Mouse (Mus musculus): ENCODE results near the gene Gm37419. TPM values are rescaled to one million over a fixed set of nuclear protein-coding genes. Genes with fewer than 3 reads are reported as not detected.

The Gm37419 gene
- polyA plus RNA-seq, 1 experiment from 2014 or later: not detected

DNA sequence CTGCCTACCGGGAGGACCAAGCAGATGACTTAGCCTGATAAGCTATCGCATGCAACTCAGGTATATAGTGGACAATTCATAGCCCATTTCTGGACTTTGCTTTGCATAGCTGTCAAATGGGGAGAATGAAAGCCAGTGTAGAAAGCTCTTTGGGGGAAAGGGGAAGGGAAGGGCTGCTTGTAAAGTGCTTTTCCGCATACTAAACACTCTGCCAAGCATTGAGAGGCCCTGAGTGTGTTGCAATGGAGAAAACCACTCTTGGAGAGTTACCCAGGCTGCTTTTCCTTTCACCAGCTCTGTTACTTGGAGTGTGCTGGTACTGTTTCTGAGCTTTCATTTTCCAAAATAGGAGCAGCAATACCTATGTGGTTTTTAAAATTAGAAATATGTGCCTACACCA, 10.6 kb upstream of the Gm37419 start:
- no peaks in the 10 kb centered on the region for H3K27me3 ChIP-seq (replicated peaks; ENCODE audit: insufficient read depth, low read length)
- 0 out of 2 replicates have a peak, but pooled peaks cover under 1% of the 10 kb centered on the region for H3K36me3 ChIP-seq (ENCODE audit: insufficient read depth, low read length)
- DNase-seq (ENCODE audit: low spot score) (peak; percentile 89), ATAC-seq (peak; percentile 68)
- H3K9ac ChIP-seq (replicated peaks; ENCODE audit: low read depth): no peak overlapping the region
- H3K9me3 ChIP-seq (ENCODE audit: low read length): no peaks in the 10 kb centered on the region
- H3K4me3 ChIP-seq (ENCODE audit: low read depth, low read length): no peak overlapping the region
- no peak overlapping the region for H3K4me2 ChIP-seq (replicated peaks; ENCODE audit: low read depth, low read length)
- WGBS: 62% methylated on average over 3 of the region's 3 CpGs
- peaks cover 17% of the 10 kb centered on the region for H3K4me1 ChIP-seq (ENCODE audit: insufficient read depth, low read depth, low read length)
- TF ChIP-seq EP300 (IDR thresholded peaks at IDR 0.05): peak; percentile 86
- TF ChIP-seq CTCF (IDR thresholded peaks at IDR 0.05): no peak
- no peak overlapping the region for H3K27ac ChIP-seq (ENCODE audit: low read length)

DNA sequence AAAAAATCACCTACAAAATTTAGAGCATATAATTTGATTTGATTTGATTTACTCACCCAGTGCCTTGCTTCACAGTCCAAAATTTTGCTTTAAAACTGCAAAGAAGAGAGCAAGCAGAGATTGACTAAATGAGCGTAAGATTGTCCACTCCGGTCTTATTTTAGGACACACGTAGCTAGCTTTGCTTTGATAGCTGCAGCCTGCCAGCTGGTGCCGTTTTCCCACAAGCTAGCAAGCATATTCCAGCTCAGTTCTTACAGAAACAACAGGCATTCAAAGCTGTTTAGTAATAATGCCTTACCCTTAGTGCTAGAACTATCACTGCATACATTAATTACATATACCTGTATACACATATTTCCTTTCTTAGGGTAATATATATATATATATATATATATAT, 9.8 kb upstream of the Gm37419 start:
- Histone ChIP-seq H3K4me1 (ENCODE audit: insufficient read depth, low read depth, low read length) (peaks cover 21% of the 10 kb centered on the region), H3K27me3 (replicated peaks; ENCODE audit: insufficient read depth, low read length) (no peaks in the 10 kb centered on the region), H3K9ac (replicated peaks; ENCODE audit: low read depth) (no peak overlapping the region), H3K4me2 (replicated peaks; ENCODE audit: low read depth, low read length) (no peak overlapping the region), H3K9me3 (ENCODE audit: low read length) (no peaks in the 10 kb centered on the region), H3K4me3 (ENCODE audit: low read depth, low read length) (no peak overlapping the region), H3K27ac (ENCODE audit: low read length) (peak overlapping the region; percentile 43; the same call in 1 of the 2 replicates), H3K36me3 (ENCODE audit: insufficient read depth, low read length) (no peaks in the 10 kb centered on the region)
- DNase-seq (ENCODE audit: low spot score) (no peak), ATAC-seq (no peak)
- WGBS: 69% methylated on average over 4 of the region's 4 CpGs
- TF ChIP-seq EP300 (IDR thresholded peaks at IDR 0.05) (no peak), CTCF (IDR thresholded peaks at IDR 0.05) (no peak)

DNA sequence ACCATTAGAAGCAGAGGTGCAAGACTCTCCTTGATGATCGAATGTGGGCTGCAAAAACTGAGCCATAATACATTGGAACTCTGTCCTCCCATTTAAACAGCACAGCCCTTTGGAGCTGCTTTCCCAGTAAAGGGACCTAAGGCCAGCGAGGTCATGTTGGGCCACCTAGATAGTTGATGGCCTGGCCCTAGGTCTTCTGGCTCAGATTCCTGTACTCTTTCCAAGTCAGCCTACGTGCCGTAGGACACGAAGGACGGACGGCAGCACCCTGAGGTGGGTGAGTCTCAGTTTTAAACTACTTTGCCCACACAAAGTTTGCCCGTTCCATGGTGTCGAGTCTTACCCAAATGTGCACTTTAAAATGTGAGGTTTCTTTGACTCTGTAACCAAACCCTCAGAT, 8.8 kb upstream of the Gm37419 start:
- Histone ChIP-seq H3K27ac (ENCODE audit: low read length) (no peak overlapping the region), H3K9ac (replicated peaks; ENCODE audit: low read depth) (no peak overlapping the region), H3K9me3 (ENCODE audit: low read length) (no peaks in the 10 kb centered on the region), H3K4me2 (replicated peaks; ENCODE audit: low read depth, low read length) (no peak overlapping the region), H3K4me3 (ENCODE audit: low read depth, low read length) (no peak overlapping the region), H3K4me1 (ENCODE audit: insufficient read depth, low read depth, low read length) (peaks cover 24% of the 10 kb centered on the region), H3K27me3 (replicated peaks; ENCODE audit: insufficient read depth, low read length) (no peaks in the 10 kb centered on the region), H3K36me3 (ENCODE audit: insufficient read depth, low read length) (no peaks in the 10 kb centered on the region)
- WGBS: 91% methylated on average over 9 of the region's 9 CpGs
- DNase-seq (ENCODE audit: low spot score) (no peak), ATAC-seq (no peak)
- TF ChIP-seq CTCF (IDR thresholded peaks at IDR 0.05) (no peak), EP300 (IDR thresholded peaks at IDR 0.05) (no peak)

DNA sequence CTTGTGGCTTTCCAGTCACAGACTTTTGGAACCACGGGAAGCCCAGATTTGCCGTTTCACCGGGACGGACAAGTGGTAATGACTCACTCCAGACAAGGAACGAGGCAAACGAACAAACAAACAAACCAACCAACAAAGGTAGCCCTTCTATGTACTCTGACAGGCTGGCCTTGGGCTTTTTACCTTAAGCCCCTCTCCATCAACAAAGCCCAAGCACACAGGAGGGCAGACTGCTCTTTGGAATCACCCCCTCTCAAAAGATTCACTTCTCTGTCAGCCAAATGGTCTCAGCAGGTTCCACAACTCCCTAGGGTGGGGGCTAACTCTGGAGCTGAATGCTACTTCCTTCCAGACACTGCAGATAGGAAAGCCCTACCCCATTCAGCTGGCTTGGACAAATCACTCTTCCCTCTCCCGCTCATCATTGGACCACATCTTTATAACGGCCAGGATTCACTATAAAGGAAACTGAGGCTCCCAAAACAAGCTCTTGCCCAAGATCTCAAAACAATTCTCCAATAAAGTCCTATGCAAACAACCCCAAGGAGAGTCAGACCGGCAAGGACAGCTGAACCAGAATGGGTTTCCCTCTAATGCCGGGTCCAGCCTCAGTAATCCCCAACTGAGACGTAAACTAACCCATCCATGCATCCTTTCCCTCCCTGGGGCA, 7.9 kb upstream of the Gm37419 start:
- peaks cover 30% of the 10 kb centered on the region for H3K4me1 ChIP-seq (ENCODE audit: insufficient read depth, low read depth, low read length)

DNA sequence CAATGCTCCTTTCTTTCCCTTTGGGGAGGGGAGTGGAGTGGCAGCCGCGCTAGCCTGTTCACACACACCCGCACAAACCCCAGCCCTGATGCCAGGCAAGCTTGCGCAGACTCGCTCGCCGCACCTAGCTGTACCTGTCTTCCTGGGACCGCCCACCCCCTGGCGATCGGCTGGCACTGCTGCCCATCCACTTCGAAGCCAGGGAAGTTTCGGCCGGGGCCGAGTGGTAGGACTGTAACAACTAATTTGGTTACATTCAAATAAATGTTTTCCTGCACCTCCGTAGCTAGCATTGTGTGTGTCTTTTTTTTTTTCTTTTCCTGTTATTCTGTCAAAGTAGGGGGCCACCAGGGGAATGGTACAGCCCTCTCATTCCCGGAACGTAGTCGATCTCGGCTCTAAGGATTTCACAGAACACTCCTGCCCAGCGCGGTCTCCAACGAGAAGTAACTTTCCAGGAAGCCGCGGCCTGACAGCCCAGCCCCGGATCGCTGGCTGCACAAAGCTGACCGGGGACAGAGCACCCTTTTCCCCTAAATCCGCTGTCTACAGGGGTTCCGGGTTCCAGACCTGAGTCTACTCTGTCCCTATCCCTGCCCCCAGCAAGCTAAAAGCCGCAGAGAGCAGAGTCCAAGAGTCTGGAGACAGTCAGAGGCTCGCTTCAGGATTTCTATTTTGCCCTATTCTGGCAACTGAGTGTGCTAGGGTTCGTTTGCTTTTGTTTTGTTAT, 7.1 kb upstream of the Gm37419 start:
- peak overlapping the region; percentile 68 for H3K27ac ChIP-seq (ENCODE audit: low read length)
- WGBS: 4% methylated on average over 32 of the region's 32 CpGs

More for the DNA sequence above, 7.9 kb upstream of the Gm37419 start:
- 17% methylated on average over 11 of the region's 11 CpGs for WGBS
- DNase-seq (ENCODE audit: low spot score) (peak; percentile 37), ATAC-seq (no peak)
- H3K9me3 ChIP-seq (ENCODE audit: low read length): no peaks in the 10 kb centered on the region
- H3K9ac ChIP-seq (replicated peaks; ENCODE audit: low read depth): 0 out of 2 replicates have a peak overlapping the region, but pooled peaks have one; percentile 39
- peak overlapping the region; percentile 46 for H3K4me3 ChIP-seq (ENCODE audit: low read depth, low read length)
- H3K4me2 ChIP-seq (replicated peaks; ENCODE audit: low read depth, low read length): peak overlapping the region; percentile 80
- no peak for TF ChIP-seq CTCF (IDR thresholded peaks at IDR 0.05)
- H3K27ac ChIP-seq (ENCODE audit: low read length): peak overlapping the region; percentile 68; the same call in 1 of the 2 replicates
- H3K27me3 ChIP-seq (replicated peaks; ENCODE audit: insufficient read depth, low read length): no peaks in the 10 kb centered on the region
- H3K36me3 ChIP-seq (ENCODE audit: insufficient read depth, low read length): no peaks in the 10 kb centered on the region

More for the DNA sequence above, 7.1 kb upstream of the Gm37419 start:
- ATAC-seq (no peak), DNase-seq (ENCODE audit: low spot score) (peak; percentile 59)
- peak overlapping the region; percentile 39 for H3K9ac ChIP-seq (replicated peaks; ENCODE audit: low read depth)
- H3K9me3 ChIP-seq (ENCODE audit: low read length): no peaks in the 10 kb centered on the region
- no peaks in the 10 kb centered on the region for H3K36me3 ChIP-seq (ENCODE audit: insufficient read depth, low read length)
- H3K4me3 ChIP-seq (ENCODE audit: low read depth, low read length): peak overlapping the region; percentile 46
- no peaks in the 10 kb centered on the region for H3K27me3 ChIP-seq (replicated peaks; ENCODE audit: insufficient read depth, low read length)
- peak; percentile 25; the same call in 1 of the 2 replicates for TF ChIP-seq CTCF (IDR thresholded peaks at IDR 0.05)
- no peak for TF ChIP-seq EP300 (IDR thresholded peaks at IDR 0.05)
- peaks cover 30% of the 10 kb centered on the region for H3K4me1 ChIP-seq (ENCODE audit: insufficient read depth, low read depth, low read length)
- H3K4me2 ChIP-seq (replicated peaks; ENCODE audit: low read depth, low read length): peak overlapping the region; percentile 80

Data from lung, postnatal 0 days (tissue).